Mouse (Mus musculus) liver, embryonic 14.5 days (tissue): ENCODE data around the gene Gm49366. TPM values are rescaled to one million over a fixed set of nuclear protein-coding genes. Genes with fewer than 3 reads are reported as not detected.
"Not testable (repeated sequence)": the region's sequence is repeated elsewhere in the genome, so short reads cannot be mapped to it uniquely, and the experiment has no call there.

ENCODE experiments used
- ATAC-seq: fragments of 200-750 bp; cut with Nextera tagmentation; 2 replicates; pipeline ENCODE4 v1.8.0; 2017; ENCODE audit warnings: moderate number of reproducible peaks, mild to moderate bottlenecking, moderate library complexity; ENCODE audit not compliant: insufficient read depth
- DNase-seq, 3 experiments: peaks; one replicate each; pipeline ENCODE4 v3.0.0-alpha.2; 2012 to 2013; ENCODE audit warnings: low read depth in 3 of 3, low spot score in 3 of 3
- H3K27ac ChIP-seq: fragments of 300-500 bp; sonication (generic); 2 replicates; pipeline ENCODE4 v1.5.1; 2014; ENCODE audit warnings: moderate library complexity, mild to moderate bottlenecking, control low read depth, inconsistent platforms
- H3K27me3 ChIP-seq: fragments of 300-500 bp; sonication (generic); 2 replicates; pipeline ENCODE4 v1.6.1; 2014; ENCODE audit warnings: mild to moderate bottlenecking, low read length, moderate library complexity; ENCODE audit not compliant: control insufficient read depth, insufficient read depth
- H3K36me3 ChIP-seq: fragments of 300-500 bp; sonication (generic); replicated peaks from 2 replicates; pipeline ENCODE4 v1.6.1; 2014; ENCODE audit warnings: low read depth; ENCODE audit not compliant: control insufficient read depth, insufficient read depth
- H3K4me1 ChIP-seq, 2 experiments: fragments of 200-500 bp in 1 of 2; fragments of 300-500 bp in 1 of 2; sonication (generic) in 1 of 2; replicated peaks; 2 replicates each; pipeline ENCODE4 v1.6.1; 2012 to 2014; ENCODE audit warnings: antibody characterized with exemption in 1 of 2, inconsistent platforms in 1 of 2, low read length in 1 of 2; ENCODE audit not compliant: control insufficient read depth in 2 of 2, insufficient read depth in 2 of 2
- H3K4me2 ChIP-seq: fragments of 300-500 bp; sonication (generic); 2 replicates; pipeline ENCODE4 v1.6.1; 2014; ENCODE audit warnings: low read depth, mild to moderate bottlenecking, control low read depth, moderate library complexity
- H3K4me3 ChIP-seq, 2 experiments: fragments of 200-500 bp in 1 of 2; fragments of 300-500 bp in 1 of 2; sonication (generic) in 1 of 2; 2 replicates each; pipeline ENCODE4 v1.5.1; 2012 to 2014; ENCODE audit warnings: low read depth in 2 of 2, low read length in 2 of 2, mild to moderate bottlenecking in 2 of 2, control low read depth in 1 of 2, inconsistent platforms in 1 of 2, moderate library complexity in 1 of 2; ENCODE audit not compliant: insufficient read depth in 1 of 2
- H3K9ac ChIP-seq: fragments of 300-500 bp; sonication (generic); replicated peaks from 2 replicates; pipeline ENCODE4 v1.6.1; 2014; ENCODE audit warnings: mild to moderate bottlenecking, control low read depth, moderate library complexity
- H3K9me3 ChIP-seq: fragments of 300-500 bp; sonication (generic); 2 replicates; pipeline ENCODE4 v1.6.1; 2016; ENCODE audit warnings: low read length, mixed read lengths; ENCODE audit not compliant: control insufficient read depth
- CTCF ChIP-seq: IDR thresholded peaks from 2 replicates; pipeline ENCODE4 v1.5.1; 2016; ENCODE audit warnings: antibody characterized with exemption, low read depth, control low read depth
- EP300 ChIP-seq: IDR thresholded peaks from 2 replicates; pipeline ENCODE4 v1.6.1; 2016; ENCODE audit warnings: antibody characterized with exemption, low read depth
- WGBS: fragments of 180-500 bp; shearing (Covaris S2); extraction: QIAGEN DNeasy Blood & Tissue Kit; methylation state at CpG from one replicate; pipeline ENCODE4 v1.1.7; 2014; ENCODE audit not compliant: insufficient replicate concordance; 5-methylcytosine and 5-hydroxymethylcytosine counted together
- polyA plus RNA-seq, 2 experiments: library from polyadenylated mRNA; depleted of rRNA in 1 of 2; stranded (reverse) in 1 of 2; unstranded in 1 of 2; fragments of >200 nt; fragmentation: Nextera tagmentation in 1 of 2; extraction: Ambion mirVana in 1 of 2; gene quantifications; 2 replicates each; pipeline versions ENCODE4 v1.2.1 to v1.2.3; 2012 to 2014

Gene Gm49366
- polyA plus RNA-seq, 2 experiments, result not detected

DNA sequence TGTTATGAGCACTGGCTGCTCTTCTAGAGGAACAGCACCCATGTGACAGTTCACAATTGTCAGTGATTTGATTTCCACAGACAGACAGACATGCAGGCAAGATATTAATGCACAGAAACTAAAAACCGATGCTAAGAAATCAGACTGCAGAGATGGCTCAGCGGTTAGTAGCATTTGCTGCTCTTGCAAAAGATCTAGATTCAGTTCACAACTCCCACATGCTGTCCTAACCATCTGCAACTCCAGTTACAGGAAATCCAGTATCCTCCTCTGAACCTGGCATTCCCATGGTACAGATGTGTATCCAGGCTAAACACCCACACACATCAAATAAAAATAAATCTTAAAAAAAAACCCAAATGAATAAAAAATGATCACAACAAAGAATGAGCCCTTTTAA is 33.0 kb downstream of the Gm49366 start:
- no peak for ATAC-seq
- TF ChIP-seq EP300, result no peak
- no peak for TF ChIP-seq CTCF
- no peak overlapping the region for H3K9ac ChIP-seq
- 63% methylated on average over 2 of the region's 2 CpGs for WGBS
- H3K4me2 ChIP-seq, result no peak overlapping the region
- H3K27me3 ChIP-seq, result peaks cover 14% of the 10 kb centered on the region
- no peak overlapping the region for H3K4me3 ChIP-seq
- H3K4me1 ChIP-seq, result no peaks in the 10 kb centered on the region
- H3K27ac ChIP-seq, result no peak overlapping the region
- no peaks in the 10 kb centered on the region for H3K36me3 ChIP-seq
- DNase-seq, result no peak
- H3K9me3 ChIP-seq, result no peaks in the 10 kb centered on the region

GRCm38 (mm10) chr12:84077371-84077990 is 38.7 kb downstream of the Gm49366 start:
- H3K27me3 ChIP-seq, result no peaks in the 10 kb centered on the region; the same call in 1 of the 2 replicates
- no peaks in the 10 kb centered on the region for H3K36me3 ChIP-seq
- DNase-seq (no peak), ATAC-seq (peak; percentile 43; the same call in 1 of the 2 replicates)
- no peak overlapping the region for H3K9ac ChIP-seq
- no peak overlapping the region for H3K27ac ChIP-seq
- H3K4me1 ChIP-seq, result no peaks in the 10 kb centered on the region
- no peak overlapping the region for H3K4me2 ChIP-seq
- no peaks in the 10 kb centered on the region for H3K9me3 ChIP-seq
- H3K4me3 ChIP-seq, result no peak overlapping the region
- WGBS, result 64% methylated on average over 4 of the region's 4 CpGs
- TF ChIP-seq EP300 (no peak), CTCF (no peak)

DNA sequence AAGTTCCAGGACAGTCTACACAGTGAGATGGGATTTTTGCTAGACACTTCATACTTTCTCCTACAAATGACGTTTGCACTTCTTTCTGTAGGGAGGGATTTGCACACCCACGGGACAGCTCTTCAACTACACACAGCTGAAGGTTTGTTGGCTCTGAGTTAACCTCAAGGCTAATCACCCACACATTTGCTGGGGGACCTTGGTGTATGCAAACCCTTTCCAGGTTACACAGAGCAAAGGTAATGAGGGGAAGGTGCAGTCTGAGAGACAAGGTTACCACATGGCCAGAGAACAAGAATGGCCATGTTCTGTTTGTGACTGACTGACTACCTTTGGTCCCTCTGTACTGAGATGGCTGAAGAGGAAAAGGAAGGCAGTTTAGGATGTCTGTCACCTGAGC is 45.1 kb downstream of the Gm49366 start:
- Histone ChIP-seq H3K4me3 (no peak overlapping the region), H3K9ac (no peak overlapping the region), H3K4me2 (no peak overlapping the region), H3K27ac (no peak overlapping the region), H3K27me3 (no peaks in the 10 kb centered on the region), H3K9me3 (no peaks in the 10 kb centered on the region; the same call in 1 of the 2 replicates), H3K36me3 (no peaks in the 10 kb centered on the region), H3K4me1 (no peaks in the 10 kb centered on the region)
- TF ChIP-seq EP300 (no peak), CTCF (no peak)
- 62% methylated on average over 2 of the region's 2 CpGs for WGBS
- DNase-seq, result no peak
- no peak for ATAC-seq

GRCm38 (mm10) chr12:84084581-84084980 is 45.8 kb downstream of the Gm49366 start:
- H3K27me3 ChIP-seq, result no peaks in the 10 kb centered on the region
- no peak overlapping the region for H3K4me3 ChIP-seq
- DNase-seq (no peak), ATAC-seq (no peak)
- TF ChIP-seq EP300 (no peak), CTCF (no peak)
- no peak overlapping the region for H3K4me2 ChIP-seq
- no peak overlapping the region for H3K9ac ChIP-seq
- WGBS, result 56% methylated on average over 4 of the region's 4 CpGs
- H3K4me1 ChIP-seq, result no peaks in the 10 kb centered on the region
- no peaks in the 10 kb centered on the region; the same call in 1 of the 2 replicates for H3K9me3 ChIP-seq
- H3K36me3 ChIP-seq, result no peaks in the 10 kb centered on the region
- H3K27ac ChIP-seq, result no peak overlapping the region

GRCm38 (mm10) chr12:84094666-84095065 is 55.9 kb downstream of the Gm49366 start:
- not testable (repeated sequence) for H3K4me1 ChIP-seq, H3K4me3 ChIP-seq, H3K4me2 ChIP-seq, H3K9me3 ChIP-seq, H3K36me3 ChIP-seq, ATAC-seq, H3K27me3 ChIP-seq, DNase-seq, H3K9ac ChIP-seq, H3K27ac ChIP-seq
- WGBS, result 67% methylated on average over 5 of the region's 5 CpGs
